Mouse (Mus musculus): ENCODE data around the gene 2410137M14Rik.

GRCm38 (mm10) chr17:36995448-36995847, 14.4 kb upstream of the 2410137M14Rik start:
- no peak for TF ChIP-seq TAL1 (IDR thresholded peaks at IDR 0.05; ENCODE audit: low read length)
- no peak for TF ChIP-seq GATA1 (IDR thresholded peaks at IDR 0.05; ENCODE audit: low read length)
